Mouse (Mus musculus) intestine, embryonic 16.5 days (tissue): ENCODE results near the gene Diaph3. TPM values are rescaled to one million over a fixed set of nuclear protein-coding genes. Genes with fewer than 3 reads are reported as not detected.

Source experiments
- ATAC-seq: fragments of 200-750 bp; cut with Nextera tagmentation; 2 replicates; pipeline ENCODE4 v1.8.0; 2017; ENCODE audit warnings: moderate TSS enrichment, moderate library complexity
- H3K27ac ChIP-seq: fragments of 300-500 bp; sonication (generic); 2 replicates; pipeline ENCODE4 v1.5.1; 2014; ENCODE audit warnings: mild to moderate bottlenecking, low read length
- H3K27me3 ChIP-seq: fragments of 300-500 bp; sonication (generic); replicated peaks from 2 replicates; pipeline ENCODE4 v1.6.1; 2014; ENCODE audit warnings: low read length, control low read depth, mixed read lengths; ENCODE audit not compliant: control insufficient read depth, insufficient read depth
- H3K36me3 ChIP-seq: fragments of 300-500 bp; sonication (generic); 2 replicates; pipeline ENCODE4 v1.6.1; 2014; ENCODE audit warnings: low read length, control low read depth; ENCODE audit not compliant: control insufficient read depth, insufficient read depth
- H3K4me1 ChIP-seq: fragments of 300-500 bp; sonication (generic); 2 replicates; pipeline ENCODE4 v1.6.1; 2014; ENCODE audit warnings: low read length, control low read depth, mixed read lengths; ENCODE audit not compliant: control insufficient read depth, insufficient read depth
- H3K4me2 ChIP-seq: fragments of 300-500 bp; sonication (generic); 2 replicates; pipeline ENCODE4 v1.6.1; 2014; ENCODE audit warnings: low read depth, low read length, control low read depth
- H3K4me3 ChIP-seq: fragments of 300-500 bp; sonication (generic); 2 replicates; pipeline ENCODE4 v1.5.1; 2014; ENCODE audit warnings: mild to moderate bottlenecking, low read length
- H3K9ac ChIP-seq: fragments of 300-500 bp; sonication (generic); 2 replicates; pipeline ENCODE4 v1.6.1; 2014; ENCODE audit warnings: low read depth, low read length
- H3K9me3 ChIP-seq: fragments of 300-500 bp; sonication (generic); 2 replicates; pipeline ENCODE4 v1.6.1; 2016; ENCODE audit warnings: low read length, control low read depth; ENCODE audit not compliant: control insufficient read depth
- WGBS: fragments of 180-500 bp; shearing (Covaris S2); extraction: QIAGEN DNeasy Blood & Tissue Kit; methylation state at CpG from one replicate; pipeline ENCODE4 v1.1.7; 2014; 5-methylcytosine and 5-hydroxymethylcytosine counted together
- polyA plus RNA-seq: library from polyadenylated mRNA; unstranded; fragments of >200 nt; fragmentation: Nextera tagmentation; extraction: Ambion mirVana; gene quantifications from 2 replicates; pipeline ENCODE4 v1.2.1, GENCODE M21; 2015

The Diaph3 gene
- polyA plus RNA-seq, 1 experiment from 2014 or later: 7.7 TPM

- no peak overlapping the region for H3K27ac ChIP-seq
- no peak overlapping the region for H3K4me2 ChIP-seq
- H3K27me3 ChIP-seq: no peaks in the 10 kb centered on the region
- H3K9me3 ChIP-seq: no peaks in the 10 kb centered on the region
- H3K9ac ChIP-seq: no peak overlapping the region
- 59% methylated on average over 2 of the region's 2 CpGs for WGBS
- peak; percentile 59 for ATAC-seq
- no peaks in the 10 kb centered on the region for H3K36me3 ChIP-seq
- H3K4me3 ChIP-seq: no peak overlapping the region
- H3K4me1 ChIP-seq: no peaks in the 10 kb centered on the region
Observed at GRCm38 (mm10) chr14:86837642-86838041, 303.4 kb downstream of the Diaph3 start.

GRCm38 (mm10) chr14:86834851-86835250, 306.2 kb downstream of the Diaph3 start:
- no peaks in the 10 kb centered on the region for H3K27me3 ChIP-seq
- H3K9me3 ChIP-seq: no peaks in the 10 kb centered on the region
- no peak for ATAC-seq
- WGBS: 80% methylated on average over 2 of the region's 2 CpGs
- H3K9ac ChIP-seq: no peak overlapping the region
- H3K36me3 ChIP-seq: no peaks in the 10 kb centered on the region
- no peak overlapping the region for H3K27ac ChIP-seq
- H3K4me1 ChIP-seq: no peaks in the 10 kb centered on the region
- no peak overlapping the region for H3K4me3 ChIP-seq
- H3K4me2 ChIP-seq: no peak overlapping the region

- no peak overlapping the region for H3K27ac ChIP-seq
- H3K36me3 ChIP-seq: no peaks in the 10 kb centered on the region
- no peaks in the 10 kb centered on the region for H3K4me1 ChIP-seq
- no peaks in the 10 kb centered on the region for H3K9me3 ChIP-seq
- H3K4me2 ChIP-seq: no peak overlapping the region
- H3K9ac ChIP-seq: no peak overlapping the region
- H3K27me3 ChIP-seq: no peaks in the 10 kb centered on the region
- ATAC-seq: no peak
- 90% methylated on average over 6 of the region's 6 CpGs for WGBS
- no peak overlapping the region for H3K4me3 ChIP-seq
Observed at GRCm38 (mm10) chr14:86834269-86834668, 306.8 kb downstream of the Diaph3 start.

- no peaks in the 10 kb centered on the region for H3K4me1 ChIP-seq
- H3K27me3 ChIP-seq: no peaks in the 10 kb centered on the region
- 67% methylated on average over 4 of the region's 4 CpGs for WGBS
- H3K9ac ChIP-seq: no peak overlapping the region
- ATAC-seq: no peak
- no peaks in the 10 kb centered on the region for H3K36me3 ChIP-seq
- H3K27ac ChIP-seq: no peak overlapping the region
- no peak overlapping the region for H3K4me3 ChIP-seq
- H3K4me2 ChIP-seq: no peak overlapping the region
- H3K9me3 ChIP-seq: no peaks in the 10 kb centered on the region
Observed at GRCm38 (mm10) chr14:86833003-86833402, 308.0 kb downstream of the Diaph3 start.

GRCm38 (mm10) chr14:86816246-86816645, 324.8 kb downstream of the Diaph3 start:
- Histone ChIP-seq H3K9me3 (no peaks in the 10 kb centered on the region), H3K4me3 (no peak overlapping the region), H3K9ac (no peak overlapping the region), H3K36me3 (no peaks in the 10 kb centered on the region), H3K4me1 (no peaks in the 10 kb centered on the region), H3K27ac (no peak overlapping the region), H3K27me3 (no peaks in the 10 kb centered on the region), H3K4me2 (no peak overlapping the region)
- ATAC-seq: no peak
- 96% methylated on average over 4 of the region's 4 CpGs for WGBS

GRCm38 (mm10) chr14:86788880-86789641, 352.0 kb downstream of the Diaph3 start:
- Histone ChIP-seq H3K9me3 (no peaks in the 10 kb centered on the region), H3K4me1 (no peaks in the 10 kb centered on the region), H3K9ac (no peak overlapping the region), H3K36me3 (no peaks in the 10 kb centered on the region), H3K27me3 (no peaks in the 10 kb centered on the region), H3K4me2 (no peak overlapping the region), H3K4me3 (no peak overlapping the region), H3K27ac (no peak overlapping the region)
- no peak for ATAC-seq
- WGBS: 77% methylated on average over 6 of the region's 6 CpGs

GRCm38 (mm10) chr14:86786866-86787265, 354.2 kb downstream of the Diaph3 start:
- Histone ChIP-seq H3K36me3 (no peaks in the 10 kb centered on the region), H3K27ac (no peak overlapping the region), H3K4me3 (no peak overlapping the region), H3K27me3 (no peaks in the 10 kb centered on the region), H3K4me1 (no peaks in the 10 kb centered on the region), H3K9ac (no peak overlapping the region), H3K4me2 (no peak overlapping the region), H3K9me3 (no peaks in the 10 kb centered on the region)
- ATAC-seq: no peak
- WGBS: 28% methylated on average over 8 of the region's 8 CpGs

GRCm38 (mm10) chr14:86781553-86782273, 359.3 kb downstream of the Diaph3 start:
- H3K4me3 ChIP-seq: no peak overlapping the region
- H3K4me2 ChIP-seq: no peak overlapping the region
- no peak overlapping the region for H3K27ac ChIP-seq
- H3K27me3 ChIP-seq: no peaks in the 10 kb centered on the region
- H3K9ac ChIP-seq: no peak overlapping the region
- H3K36me3 ChIP-seq: no peaks in the 10 kb centered on the region
- H3K9me3 ChIP-seq: no peaks in the 10 kb centered on the region
- no peaks in the 10 kb centered on the region for H3K4me1 ChIP-seq
- ATAC-seq: no peak
- WGBS: 68% methylated on average over 6 of the region's 6 CpGs

- WGBS: 64% methylated on average over 2 of the region's 2 CpGs
- H3K27ac ChIP-seq: no peak overlapping the region
Observed at GRCm38 (mm10) chr14:86773311-86773710, 367.7 kb downstream of the Diaph3 start.

More at GRCm38 (mm10) chr14:86773311-86773710, 367.7 kb downstream of the Diaph3 start:
- H3K4me1 ChIP-seq: no peaks in the 10 kb centered on the region
- H3K9me3 ChIP-seq: no peaks in the 10 kb centered on the region
- no peak overlapping the region for H3K4me2 ChIP-seq
- ATAC-seq: no peak
- H3K36me3 ChIP-seq: no peaks in the 10 kb centered on the region
- no peaks in the 10 kb centered on the region for H3K27me3 ChIP-seq
- no peak overlapping the region for H3K9ac ChIP-seq
- H3K4me3 ChIP-seq: no peak overlapping the region
